ENCODE assay signal across 9 mouse cellular contexts in the genomic region with DNA sequence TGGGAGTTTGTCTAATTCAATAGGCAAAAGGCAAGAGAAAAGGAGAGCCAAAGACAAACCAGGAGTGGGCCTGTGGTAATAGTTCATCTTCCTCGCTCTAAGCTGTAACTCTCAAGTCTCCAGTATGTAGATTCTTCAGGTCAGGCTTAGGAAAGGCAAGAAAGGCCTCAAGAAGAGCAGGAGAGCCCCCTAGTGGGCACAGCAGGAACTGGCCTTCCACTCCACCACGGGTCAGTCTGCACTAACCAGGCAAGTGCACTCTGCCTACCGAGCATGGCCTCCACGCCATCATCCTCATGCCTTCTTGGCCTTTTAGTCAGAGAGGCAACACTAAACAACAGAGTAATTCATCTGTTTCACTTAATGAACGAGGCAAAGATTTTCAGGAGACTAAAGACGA. TPM values are rescaled to one million over a fixed set of nuclear protein-coding genes. Genes with fewer than 3 reads are reported as not detected.
DNase-seq lines count a peak whose midpoint lies in the region; ATAC-seq and TF ChIP-seq lines count a peak whose summit lies in the region.
"Had no signal": no experiment of that assay in that cellular context is flagged by ENCODE, and none has a peak within 500 bp of the region (broad histone marks: within the 10 kb centered on the region; RNA-seq: fewer than 3 reads in every experiment).

No protein-coding gene starts in this region.

- peak; percentile 79 for DNase-seq in 416B (ENCODE audit: low read depth)
- DNase-seq in adrenal gland, adult 8-10 months, result peak; percentile 32
- peak; percentile 47 for DNase-seq in embryo, embryonic 11.5 days (ENCODE audit: low read depth, low spot score)
- peak; percentile 60 for DNase-seq in heart, adult 8-10 months (ENCODE audit: low spot score)
- peak; percentile 83 for DNase-seq in kidney, postnatal 0 days (ENCODE audit: low spot score)
- peak; percentile 79 for DNase-seq in neural tube, embryonic 10.5 days (ENCODE audit: extremely low spot score, low spot score)

- H3K27ac ChIP-seq in kidney, postnatal 0 days, result no peak overlapping the region
- no peak overlapping the region for H3K27ac ChIP-seq in liver, embryonic 12.5 days
- H3K27ac ChIP-seq in stomach, embryonic 14.5 days (ENCODE audit: low read length), result no peak overlapping the region
- H3K27ac ChIP-seq: embryonic facial prominence, embryonic 12.5 days had no signal

- no peaks in the 10 kb centered on the region for H3K27me3 ChIP-seq in kidney, postnatal 0 days (ENCODE audit: insufficient read depth, low read length)
- H3K27me3 ChIP-seq in liver, embryonic 12.5 days (replicated peaks), result no peaks in the 10 kb centered on the region
- H3K27me3 ChIP-seq in stomach, embryonic 14.5 days (ENCODE audit: control insufficient read depth, insufficient read depth, low read length), result no peaks in the 10 kb centered on the region
- H3K27me3 ChIP-seq: embryonic facial prominence, embryonic 12.5 days had no signal

- no peaks in the 10 kb centered on the region for H3K4me1 ChIP-seq in kidney, postnatal 0 days (replicated peaks; ENCODE audit: insufficient read depth, low read length)
- no peaks in the 10 kb centered on the region for H3K4me1 ChIP-seq in liver, embryonic 12.5 days
- no peaks in the 10 kb centered on the region for H3K4me1 ChIP-seq in stomach, embryonic 14.5 days (ENCODE audit: control insufficient read depth, insufficient read depth, low read length)
- H3K4me1 ChIP-seq: embryonic facial prominence, embryonic 12.5 days had no signal

- peak; percentile 72 for ATAC-seq in kidney, postnatal 0 days (replicated peaks; ENCODE audit: low FRiP score, low read depth)
- peak; percentile 67 for ATAC-seq in liver, embryonic 12.5 days
- ATAC-seq in stomach, embryonic 14.5 days (ENCODE audit: insufficient number of reproducible peaks, insufficient read depth, low FRiP score, low read depth), result peak; percentile 59; the same call in 1 of the 2 replicates

- 0 out of 2 replicates have a peak, but pooled peaks cover 11% of the 10 kb centered on the region for H3K36me3 ChIP-seq in kidney, postnatal 0 days (ENCODE audit: insufficient read depth, low read length)
- H3K36me3 ChIP-seq in liver, embryonic 12.5 days, result peaks cover 90% of the 10 kb centered on the region
- H3K36me3 ChIP-seq in stomach, embryonic 14.5 days (ENCODE audit: control insufficient read depth, insufficient read depth, low read length), result peaks cover 16% of the 10 kb centered on the region; the same call in 1 of the 2 replicates

- no peak overlapping the region for H3K4me3 ChIP-seq in kidney, postnatal 0 days (replicated peaks; ENCODE audit: low read depth, low read length)
- no peak overlapping the region for H3K4me3 ChIP-seq in liver, embryonic 12.5 days
- no peak overlapping the region for H3K4me3 ChIP-seq in stomach, embryonic 14.5 days (ENCODE audit: low read depth, low read length)
- H3K4me3 ChIP-seq: embryonic facial prominence, embryonic 12.5 days had no signal

- H3K4me2 ChIP-seq in kidney, postnatal 0 days (ENCODE audit: low read length), result no peak overlapping the region
- H3K4me2 ChIP-seq in liver, embryonic 12.5 days, result no peak overlapping the region
- H3K4me2 ChIP-seq in stomach, embryonic 14.5 days (replicated peaks; ENCODE audit: low read depth, low read length), result no peak overlapping the region
- H3K4me2 ChIP-seq: embryonic facial prominence, embryonic 12.5 days had no signal

- no peak overlapping the region for H3K9ac ChIP-seq in kidney, postnatal 0 days (ENCODE audit: low read depth, low read length)
- H3K9ac ChIP-seq in liver, embryonic 12.5 days, result no peak overlapping the region
- H3K9ac ChIP-seq in stomach, embryonic 14.5 days (replicated peaks; ENCODE audit: low read depth, low read length), result no peak overlapping the region
- H3K9ac ChIP-seq: embryonic facial prominence, embryonic 12.5 days had no signal

- H3K9me3 ChIP-seq in kidney, postnatal 0 days (replicated peaks; ENCODE audit: low read length), result no peaks in the 10 kb centered on the region
- no peaks in the 10 kb centered on the region for H3K9me3 ChIP-seq in liver, embryonic 12.5 days (replicated peaks)
- no peaks in the 10 kb centered on the region for H3K9me3 ChIP-seq in stomach, embryonic 14.5 days (ENCODE audit: control insufficient read depth, low read depth, low read length)
- H3K9me3 ChIP-seq: embryonic facial prominence, embryonic 12.5 days had no signal

- 31% methylated on average over 6 of the region's 6 CpGs for WGBS in kidney, postnatal 0 days
- WGBS in liver, embryonic 12.5 days (ENCODE audit: insufficient replicate concordance), result 40% methylated on average over 6 of the region's 6 CpGs
- 34% methylated on average over 6 of the region's 6 CpGs for WGBS in stomach, embryonic 14.5 days

- peak; percentile 94 for TF ChIP-seq CTCF in kidney, postnatal 0 days (IDR thresholded peaks at IDR 0.05; ENCODE audit: low read depth)

RNA-seq across cellular contexts. Expression of gene Rpia, which starts 23.3 kb away (rescaled TPM):
- total RNA-seq in adrenal gland, adult 8-10 months (2022), result 10 to 100 TPM; 13.7 to 23.9 (median 20.8) TPM
- total RNA-seq in heart, adult 8-10 months (2022), result 10 to 100 TPM; 11.6 to 15.0 (median 13.4) TPM
- polyA plus RNA-seq in kidney, postnatal 0 days (2015; fragmentation: Nextera tagmentation; extraction: Ambion mirVana), result 2.4 and 2.6 TPM in 2 replicates
- 4.5 and 5.1 TPM in 2 replicates for polyA plus RNA-seq in liver, embryonic 12.5 days (2016; fragmentation: Nextera tagmentation; extraction: Ambion mirVana)
- polyA plus RNA-seq in stomach, embryonic 14.5 days (2014; fragmentation: Nextera tagmentation; extraction: Ambion mirVana), result 4.5 and 4.8 TPM in 2 replicates

Comparison
In these comparisons a context has a peak if more than half of its experiments do, and no peak if none do; other contexts are left out.
1. DNase-seq: peak in every context shown above with its lines; median percentile 83 in kidney, postnatal 0 days; 79 in 416B; 79 in neural tube, embryonic 10.5 days; 60 in heart, adult 8-10 months; 47 in embryo, embryonic 11.5 days; 32 in adrenal gland, adult 8-10 months.